Mouse (Mus musculus) olfactory bulb, adult 2 months (tissue): ENCODE measurements around the gene Cabp4. TPM values are rescaled to one million over a fixed set of nuclear protein-coding genes. Genes with fewer than 3 reads are reported as not detected.

Experiments
- H3K27ac ChIP-seq: fragments of 200-500 bp; 2 replicates; pipeline ENCODE4 v1.5.1; 2012; ENCODE audit warnings: low read depth, low read length; ENCODE audit not compliant: insufficient read depth
- H3K4me1 ChIP-seq: fragments of 200-500 bp; 2 replicates; pipeline ENCODE4 v1.6.1; 2012; ENCODE audit warnings: low read length; ENCODE audit not compliant: control insufficient read depth, insufficient read depth
- H3K4me3 ChIP-seq: fragments of 200-500 bp; 2 replicates; pipeline ENCODE4 v1.5.1; 2012; ENCODE audit warnings: mild to moderate bottlenecking, low read depth, low read length, moderate library complexity; ENCODE audit not compliant: insufficient read depth
- CTCF ChIP-seq: fragments of 200-500 bp; IDR thresholded peaks from 2 replicates; pipeline ENCODE4 v1.5.1; 2012; ENCODE audit warnings: low read depth, mild to moderate bottlenecking, low read length, moderate library complexity; ENCODE audit not compliant: insufficient read depth
- POLR2A ChIP-seq: fragments of 200-500 bp; IDR thresholded peaks from 2 replicates; pipeline ENCODE4 v1.6.1; 2012; ENCODE audit warnings: mild to moderate bottlenecking, low read depth, low read length, moderate library complexity; ENCODE audit not compliant: insufficient read depth
- WGBS: fragments of 180-500 bp; shearing (Covaris S2); methylation state at CpG from one replicate; pipeline ENCODE4 v1.1.7; 2018; 5-methylcytosine and 5-hydroxymethylcytosine counted together
- polyA plus RNA-seq: library from polyadenylated mRNA; stranded (reverse); fragments of >200 nt; gene quantifications from 2 replicates; pipeline ENCODE4 v1.2.4, GENCODE M21; 2012; ENCODE audit warnings: low replicate concordance; ENCODE audit not compliant: missing spikeins, insufficient read depth, insufficient read length

Cabp4 gene
- polyA plus RNA-seq, 1 experiment = not detected

- Histone ChIP-seq H3K27ac (no peak overlapping the region), H3K4me1 (peaks cover 8% of the 10 kb centered on the region; the same call in 1 of the 2 replicates), H3K4me3 (no peak overlapping the region)
- no peak for TF ChIP-seq CTCF
- TF ChIP-seq POLR2A = no peak
- WGBS = 64% methylated on average over 6 of the region's 6 CpGs
Measured at GRCm38 (mm10) chr19:4155223-4156072, 11.6 kb upstream of the Cabp4 start.

GRCm38 (mm10) chr19:4154437-4155222 lies 10.8 kb upstream of the Cabp4 start:
- WGBS = 72% methylated on average over 13 of the region's 13 CpGs
- no peak overlapping the region for H3K4me3 ChIP-seq
- TF ChIP-seq POLR2A (no peak), CTCF (no peak)
- H3K27ac ChIP-seq = no peak overlapping the region
- peaks cover 16% of the 10 kb centered on the region for H3K4me1 ChIP-seq

GRCm38 (mm10) chr19:4153232-4153654 lies 9.4 kb upstream of the Cabp4 start, which contains the start of gene Ptprcap:
Ptprcap (plus strand) TSS chr19:4153604.
- Histone ChIP-seq H3K4me1 (peaks cover 24% of the 10 kb centered on the region), H3K4me3 (no peak within 1 kb of the TSS), H3K27ac (no peak within 1 kb of the TSS; the same call in 1 of the 2 replicates)
- 73% methylated on average over 11 of the region's 11 CpGs for WGBS
- TF ChIP-seq CTCF (no peak), POLR2A (no peak)

GRCm38 (mm10) chr19:4152445-4153231 lies 8.8 kb upstream of the Cabp4 start:
- Histone ChIP-seq H3K4me3 (no peak overlapping the region), H3K27ac (no peak overlapping the region), H3K4me1 (peaks cover 25% of the 10 kb centered on the region)
- TF ChIP-seq CTCF (no peak; the same call in 1 of the 2 replicates), POLR2A (no peak)
- 84% methylated on average over 8 of the region's 8 CpGs for WGBS

- no peak for TF ChIP-seq CTCF
- TF ChIP-seq POLR2A = no peak
- WGBS = 91% methylated on average over 5 of the region's 5 CpGs
- H3K4me3 ChIP-seq = no peak overlapping the region
- H3K27ac ChIP-seq = no peak overlapping the region; the same call in 1 of the 2 replicates
- H3K4me1 ChIP-seq = peaks cover 28% of the 10 kb centered on the region
Measured at GRCm38 (mm10) chr19:4151898-4152297, 8.1 kb upstream of the Cabp4 start.

- WGBS = 70% methylated on average over 5 of the region's 5 CpGs
- no peak for TF ChIP-seq CTCF
- no peak for TF ChIP-seq POLR2A
Measured at GRCm38 (mm10) chr19:4151488-4151860, 7.6 kb upstream of the Cabp4 start.

GRCm38 (mm10) chr19:4150567-4151487 lies 7.0 kb upstream of the Cabp4 start:
- H3K4me3 ChIP-seq = no peak overlapping the region
- peaks cover 34% of the 10 kb centered on the region for H3K4me1 ChIP-seq
- no peak overlapping the region for H3K27ac ChIP-seq
- TF ChIP-seq CTCF = no peak
- TF ChIP-seq POLR2A = no peak
- 86% methylated on average over 22 of the region's 22 CpGs for WGBS

More at GRCm38 (mm10) chr19:4151488-4151860, 7.6 kb upstream of the Cabp4 start:
- H3K4me1 ChIP-seq = peaks cover 32% of the 10 kb centered on the region
- no peak overlapping the region for H3K4me3 ChIP-seq
- no peak overlapping the region; the same call in 1 of the 2 replicates for H3K27ac ChIP-seq

- H3K4me3 ChIP-seq = no peak overlapping the region
- TF ChIP-seq CTCF = no peak
- no peak for TF ChIP-seq POLR2A
- WGBS = 93% methylated on average over 17 of the region's 17 CpGs
- H3K27ac ChIP-seq = no peak overlapping the region
- peaks cover 33% of the 10 kb centered on the region for H3K4me1 ChIP-seq
Measured at GRCm38 (mm10) chr19:4149764-4150461, 6.1 kb upstream of the Cabp4 start.
